Comparison of ENCODE assay signal across 27 mouse cellular contexts in the genomic region with DNA sequence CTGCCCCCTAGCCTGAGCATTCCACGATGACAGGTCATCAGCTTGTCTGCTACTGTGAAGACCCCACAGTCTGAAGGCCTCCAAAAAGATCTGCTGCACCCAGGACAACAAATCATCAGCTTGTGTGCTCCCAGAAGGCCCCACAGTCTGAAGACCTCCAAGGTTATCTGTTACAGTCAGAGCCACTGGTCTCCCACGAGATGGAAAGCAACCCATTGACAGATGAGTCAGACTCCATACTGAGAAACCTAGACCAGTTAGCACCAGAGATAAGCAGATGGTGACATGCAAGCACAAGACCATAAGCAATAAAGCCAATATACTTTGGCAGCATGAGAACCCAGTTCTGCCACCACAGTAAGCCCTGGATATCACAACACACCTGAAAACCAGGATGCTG. TPM values are rescaled to one million over a fixed set of nuclear protein-coding genes. Genes with fewer than 3 reads are reported as not detected.
"Had no signal": no experiment of that assay in that cellular context is flagged by ENCODE, and none has a peak within 500 bp of the region (broad histone marks: within the 10 kb centered on the region; RNA-seq: fewer than 3 reads in every experiment).

No protein-coding gene starts in this region.

- ATAC-seq: hindbrain, postnatal 0 days; inflammation-experienced regulatory T-cells, adult 6 months; lung, postnatal 0 days; midbrain, embryonic 13.5 days had no signal

- H3K4me1 ChIP-seq: limb, embryonic 10.5 days; limb, embryonic 13.5 days; liver, embryonic 13.5 days; megakaryocyte, embryonic 14.5 days; midbrain, embryonic 10.5 days; midbrain, embryonic 13.5 days; neural tube, embryonic 12.5 days; neural tube, embryonic 15.5 days had no signal

- H3K27me3 ChIP-seq: limb, embryonic 13.5 days; liver, embryonic 13.5 days; megakaryocyte, embryonic 14.5 days; midbrain, embryonic 13.5 days; neural tube, embryonic 12.5 days; neural tube, embryonic 15.5 days had no signal

- H3K36me3 ChIP-seq: limb, embryonic 10.5 days; limb, embryonic 13.5 days; liver, embryonic 13.5 days; midbrain, embryonic 10.5 days; midbrain, embryonic 13.5 days; neural tube, embryonic 12.5 days; neural tube, embryonic 15.5 days had no signal

- H3K4me2 ChIP-seq: limb, embryonic 13.5 days; liver, embryonic 13.5 days; lung, embryonic 14.5 days; midbrain, embryonic 13.5 days; neural tube, embryonic 12.5 days; neural tube, embryonic 15.5 days had no signal

- DNase-seq: kidney, adult 18-20 months; kidney, adult 9 months; kidney, postnatal 14 days; kidney, postnatal 4 days; liver, embryonic 13.5 days; lung, embryonic 14.5 days; retina, postnatal 1 day; right cerebral cortex, postnatal 25 days; thymus, postnatal 36 days had no signal

- H3K9me3 ChIP-seq: limb, embryonic 10.5 days; limb, embryonic 13.5 days; liver, embryonic 13.5 days; megakaryocyte, embryonic 14.5 days; midbrain, embryonic 10.5 days; midbrain, embryonic 13.5 days; neural tube, embryonic 12.5 days; neural tube, embryonic 15.5 days had no signal

- H3K9ac ChIP-seq: limb, embryonic 13.5 days; liver, embryonic 13.5 days; lung, embryonic 14.5 days; midbrain, embryonic 13.5 days; neural tube, embryonic 12.5 days; neural tube, embryonic 15.5 days had no signal

- H3K27ac ChIP-seq: hindbrain, postnatal 0 days; limb, embryonic 10.5 days; limb, embryonic 13.5 days; liver, embryonic 13.5 days; macrophage; midbrain, embryonic 10.5 days; midbrain, embryonic 13.5 days; neural tube, embryonic 12.5 days; neural tube, embryonic 15.5 days had no signal

- H3K4me3 ChIP-seq: limb, embryonic 10.5 days; limb, embryonic 13.5 days; liver, embryonic 13.5 days; megakaryocyte, embryonic 14.5 days; midbrain, embryonic 10.5 days; midbrain, embryonic 13.5 days; neural tube, embryonic 12.5 days; neural tube, embryonic 15.5 days had no signal

RNA-seq across cellular contexts. Expression of gene Ugt2a3, which starts 43.2 kb away (rescaled TPM):
- total RNA-seq: hindbrain, postnatal 0 days; layer of hippocampus, adult 18-20 months; layer of hippocampus, postnatal 14 days; left cerebral cortex, adult 8-10 months; left cerebral cortex, postnatal 25 days; midbrain, postnatal 0 days had no signal
- polyA plus RNA-seq: hindbrain, postnatal 0 days; inflammation-experienced regulatory T-cells, adult 6 months; limb, embryonic 10.5 days; limb, embryonic 13.5 days; liver, embryonic 13.5 days; lung, embryonic 14.5 days; lung, postnatal 0 days; macrophage; midbrain, embryonic 10.5 days; midbrain, embryonic 13.5 days; midbrain, postnatal 0 days; neural tube, embryonic 12.5 days; neural tube, embryonic 15.5 days; spleen, adult 2 months had no signal

RNA-seq across cellular contexts. Expression of gene Ugt2b38, which starts 43.8 kb away (rescaled TPM):
- total RNA-seq: hindbrain, postnatal 0 days; layer of hippocampus, adult 18-20 months; layer of hippocampus, postnatal 14 days; left cerebral cortex, adult 8-10 months; left cerebral cortex, postnatal 25 days; midbrain, postnatal 0 days had no signal
- polyA plus RNA-seq: hindbrain, postnatal 0 days; inflammation-experienced regulatory T-cells, adult 6 months; limb, embryonic 10.5 days; limb, embryonic 13.5 days; liver, embryonic 13.5 days; liver, embryonic 16.5 days; lung, embryonic 14.5 days; lung, postnatal 0 days; macrophage; midbrain, embryonic 10.5 days; midbrain, embryonic 13.5 days; midbrain, postnatal 0 days; neural tube, embryonic 12.5 days; neural tube, embryonic 15.5 days; spleen, adult 2 months had no signal
